Mouse (Mus musculus): ENCODE measurements at regions not wholly inside any gene's neighbourhood (a gene's known extent, or its start where the extent isn't known, plus 50 kb on each side); places are given as distances from the start of the nearest gene placed in this dataset.
"Not testable (repeated sequence)": the region's sequence is repeated elsewhere in the genome, so short reads cannot be mapped to it uniquely, and the experiment has no call there.

GRCm38 (mm10) chr9:94131367-94131766 is 406.5 kb downstream of the 1190002N15Rik start:
- no peak for DNase-seq (ENCODE audit: low spot score)

- no peak for DNase-seq (ENCODE audit: low spot score)
Measured at GRCm38 (mm10) chr9:94116961-94117360, 420.9 kb downstream of the 1190002N15Rik start.

GRCm38 (mm10) chr9:94107701-94108100 is 430.2 kb downstream of the 1190002N15Rik start:
- DNase-seq (ENCODE audit: low spot score): not testable (repeated sequence)

GRCm38 (mm10) chr9:94104669-94105068 is 433.2 kb downstream of the 1190002N15Rik start:
- no peak for DNase-seq (ENCODE audit: low spot score)

GRCm38 (mm10) chr9:94101958-94102357 is 435.9 kb downstream of the 1190002N15Rik start:
- no peak for DNase-seq (ENCODE audit: low spot score)

GRCm38 (mm10) chr9:94094800-94095199 is 443.1 kb downstream of the 1190002N15Rik start:
- DNase-seq (ENCODE audit: low spot score): no peak

GRCm38 (mm10) chr9:94091658-94092225 is 446.1 kb downstream of the 1190002N15Rik start:
- DNase-seq (ENCODE audit: low spot score): peak; percentile 3

- DNase-seq (ENCODE audit: low spot score): no peak
Measured at GRCm38 (mm10) chr9:94089759-94090158, 448.1 kb downstream of the 1190002N15Rik start.

GRCm38 (mm10) chr9:94083629-94084411 is 454.1 kb downstream of the 1190002N15Rik start:
- no peak for DNase-seq (ENCODE audit: low spot score)

GRCm38 (mm10) chr9:94074904-94075303 is 463.0 kb downstream of the 1190002N15Rik start:
- no peak for DNase-seq (ENCODE audit: low spot score)

GRCm38 (mm10) chr9:94067121-94067520 is 470.8 kb downstream of the 1190002N15Rik start:
- no peak for DNase-seq (ENCODE audit: low spot score)

- no peak for DNase-seq (ENCODE audit: low spot score)
Measured at GRCm38 (mm10) chr9:94053229-94053628, 484.7 kb downstream of the 1190002N15Rik start.

GRCm38 (mm10) chr9:94047845-94048244 is 490.0 kb downstream of the 1190002N15Rik start:
- DNase-seq (ENCODE audit: low spot score): no peak

- no peak for DNase-seq (ENCODE audit: low spot score)
Measured at GRCm38 (mm10) chr9:94045462-94046126, 492.3 kb downstream of the 1190002N15Rik start.

GRCm38 (mm10) chr9:94023761-94024160 is 514.1 kb downstream of the 1190002N15Rik start:
- no peak for DNase-seq (ENCODE audit: low spot score)

- no peak for DNase-seq (ENCODE audit: low spot score)
Measured at GRCm38 (mm10) chr9:94021293-94021903, 516.5 kb downstream of the 1190002N15Rik start.

GRCm38 (mm10) chr9:94016747-94017487 is 521.0 kb downstream of the 1190002N15Rik start:
- DNase-seq (ENCODE audit: low spot score): no peak

GRCm38 (mm10) chr9:93992216-93992615 is 545.7 kb downstream of the 1190002N15Rik start:
- DNase-seq (ENCODE audit: low spot score): no peak

GRCm38 (mm10) chr9:93991141-93991540 is 546.7 kb downstream of the 1190002N15Rik start:
- no peak for DNase-seq (ENCODE audit: low spot score)

- no peak for DNase-seq (ENCODE audit: low spot score)
Measured at GRCm38 (mm10) chr9:93981136-93981535, 556.7 kb downstream of the 1190002N15Rik start.

GRCm38 (mm10) chr9:93969691-93970284 is 568.1 kb downstream of the 1190002N15Rik start:
- no peak for DNase-seq (ENCODE audit: low spot score)
